Mouse (Mus musculus) kidney, embryonic 14.5 days (tissue): ENCODE measurements around the gene Fsip2. TPM values are rescaled to one million over a fixed set of nuclear protein-coding genes. Genes with fewer than 3 reads are reported as not detected.

Source experiments
- ATAC-seq: fragments of 200-750 bp; cut with Nextera tagmentation; 2 replicates; pipeline ENCODE4 v1.8.0; 2017; ENCODE audit warnings: moderate number of reproducible peaks, mild to moderate bottlenecking, moderate TSS enrichment, moderate library complexity; ENCODE audit not compliant: low FRiP score, low TSS enrichment
- H3K27ac ChIP-seq: fragments of 300-500 bp; sonication (generic); 2 replicates; pipeline ENCODE4 v1.5.1; 2014; ENCODE audit warnings: low read depth, mild to moderate bottlenecking, low read length, moderate library complexity, mixed read lengths
- H3K27me3 ChIP-seq: fragments of 300-500 bp; sonication (generic); 2 replicates; pipeline ENCODE4 v1.6.1; 2014; ENCODE audit warnings: mild to moderate bottlenecking, low read length; ENCODE audit not compliant: control insufficient read depth, insufficient read depth
- H3K36me3 ChIP-seq: fragments of 300-500 bp; sonication (generic); 2 replicates; pipeline ENCODE4 v1.6.1; 2014; ENCODE audit warnings: low read length, mixed read lengths; ENCODE audit not compliant: control insufficient read depth, insufficient read depth
- H3K4me1 ChIP-seq: fragments of 300-500 bp; sonication (generic); 2 replicates; pipeline ENCODE4 v1.6.1; 2014; ENCODE audit warnings: low read length, mixed read lengths; ENCODE audit not compliant: control insufficient read depth, insufficient read depth
- H3K4me2 ChIP-seq: fragments of 300-500 bp; sonication (generic); replicated peaks from 2 replicates; pipeline ENCODE4 v1.6.1; 2014; ENCODE audit warnings: low read depth, mild to moderate bottlenecking, low read length
- H3K4me3 ChIP-seq: fragments of 300-500 bp; sonication (generic); 2 replicates; pipeline ENCODE4 v1.5.1; 2014; ENCODE audit warnings: mild to moderate bottlenecking, low read length
- H3K9ac ChIP-seq: fragments of 300-500 bp; sonication (generic); 2 replicates; pipeline ENCODE4 v1.6.1; 2014; ENCODE audit warnings: low read depth, mild to moderate bottlenecking, low read length, moderate library complexity
- H3K9me3 ChIP-seq: fragments of 300-500 bp; sonication (generic); 2 replicates; pipeline ENCODE4 v1.6.1; 2016; ENCODE audit warnings: low read length; ENCODE audit not compliant: control insufficient read depth
- WGBS: fragments of 180-500 bp; shearing (Covaris S2); extraction: QIAGEN DNeasy Blood & Tissue Kit; methylation state at CpG from one replicate; pipeline ENCODE4 v1.1.7; 2014; 5-methylcytosine and 5-hydroxymethylcytosine counted together
- polyA plus RNA-seq: library from polyadenylated mRNA; unstranded; fragments of >200 nt; fragmentation: Nextera tagmentation; extraction: Ambion mirVana; gene quantifications from 2 replicates; pipeline ENCODE4 v1.2.1, GENCODE M21; 2014

Fsip2 gene
- not detected in 2 replicates for polyA plus RNA-seq

- Histone ChIP-seq H3K9me3 (no peaks in the 10 kb centered on the region), H3K9ac (no peak within 1 kb of the TSS), H3K4me3 (no peak within 1 kb of the TSS), H3K36me3 (no peaks in the 10 kb centered on the region), H3K4me1 (no peaks in the 10 kb centered on the region), H3K27ac (no peak within 1 kb of the TSS), H3K4me2 (no peak within 1 kb of the TSS), H3K27me3 (no peaks in the 10 kb centered on the region)
- ATAC-seq: no peak
- 94% methylated on average over 17 of the region's 17 CpGs for WGBS
Observed at GRCm38 (mm10) chr2:82943472-82943871, at the start of gene Fsip2. Gene Fsip2, plus strand, starts transcription at chr2:82943634.

- 93% methylated on average over 3 of the region's 3 CpGs for WGBS
- no peaks in the 10 kb centered on the region for H3K27me3 ChIP-seq
- no peaks in the 10 kb centered on the region for H3K4me1 ChIP-seq
- no peak overlapping the region for H3K4me2 ChIP-seq
- H3K4me3 ChIP-seq: no peak overlapping the region
- H3K9me3 ChIP-seq: no peaks in the 10 kb centered on the region
- H3K36me3 ChIP-seq: no peaks in the 10 kb centered on the region
- no peak overlapping the region for H3K9ac ChIP-seq
- ATAC-seq: no peak
- H3K27ac ChIP-seq: no peak overlapping the region
Observed at GRCm38 (mm10) chr2:82963443-82963842, 20.0 kb downstream of the Fsip2 start.

GRCm38 (mm10) chr2:83025853-83026252 is 82.4 kb downstream of the Fsip2 start:
- H3K9ac ChIP-seq: no peak overlapping the region
- H3K27me3 ChIP-seq: no peaks in the 10 kb centered on the region
- no peaks in the 10 kb centered on the region for H3K9me3 ChIP-seq
- 59% methylated on average over 7 of the region's 7 CpGs for WGBS
- ATAC-seq: no peak
- no peak overlapping the region for H3K4me3 ChIP-seq
- no peaks in the 10 kb centered on the region for H3K36me3 ChIP-seq
- H3K27ac ChIP-seq: no peak overlapping the region
- H3K4me2 ChIP-seq: no peak overlapping the region
- no peaks in the 10 kb centered on the region for H3K4me1 ChIP-seq

GRCm38 (mm10) chr2:83052914-83053690 is 109.7 kb downstream of the Fsip2 start:
- Histone ChIP-seq H3K4me2 (no peak overlapping the region), H3K9me3 (no peaks in the 10 kb centered on the region), H3K4me3 (no peak overlapping the region), H3K36me3 (no peaks in the 10 kb centered on the region), H3K27ac (no peak overlapping the region), H3K9ac (no peak overlapping the region), H3K4me1 (no peaks in the 10 kb centered on the region), H3K27me3 (no peaks in the 10 kb centered on the region)
- no peak for ATAC-seq
- WGBS: 82% methylated on average over 5 of the region's 5 CpGs
